Mouse (Mus musculus) liver, embryonic 14.5 days (tissue): ENCODE data around the gene Dlgap4. TPM values are rescaled to one million over a fixed set of nuclear protein-coding genes. Genes with fewer than 3 reads are reported as not detected.

Experiments
- ATAC-seq: fragments of 200-750 bp; cut with Nextera tagmentation; 2 replicates; pipeline ENCODE4 v1.8.0; 2017; ENCODE audit warnings: moderate number of reproducible peaks, mild to moderate bottlenecking, moderate library complexity; ENCODE audit not compliant: insufficient read depth
- DNase-seq, 3 experiments: peaks; one replicate each; pipeline ENCODE4 v3.0.0-alpha.2; 2012 to 2013; ENCODE audit warnings: low read depth in 3 of 3, low spot score in 3 of 3
- H3K27ac ChIP-seq: fragments of 300-500 bp; sonication (generic); 2 replicates; pipeline ENCODE4 v1.5.1; 2014; ENCODE audit warnings: moderate library complexity, mild to moderate bottlenecking, control low read depth, inconsistent platforms
- H3K27me3 ChIP-seq: fragments of 300-500 bp; sonication (generic); 2 replicates; pipeline ENCODE4 v1.6.1; 2014; ENCODE audit warnings: mild to moderate bottlenecking, low read length, moderate library complexity; ENCODE audit not compliant: control insufficient read depth, insufficient read depth
- H3K36me3 ChIP-seq: fragments of 300-500 bp; sonication (generic); replicated peaks from 2 replicates; pipeline ENCODE4 v1.6.1; 2014; ENCODE audit warnings: low read depth; ENCODE audit not compliant: control insufficient read depth, insufficient read depth
- H3K4me1 ChIP-seq, 2 experiments: fragments of 200-500 bp in 1 of 2; fragments of 300-500 bp in 1 of 2; sonication (generic) in 1 of 2; replicated peaks; 2 replicates each; pipeline ENCODE4 v1.6.1; 2012 to 2014; ENCODE audit warnings: antibody characterized with exemption in 1 of 2, inconsistent platforms in 1 of 2, low read length in 1 of 2; ENCODE audit not compliant: control insufficient read depth in 2 of 2, insufficient read depth in 2 of 2
- H3K4me2 ChIP-seq: fragments of 300-500 bp; sonication (generic); 2 replicates; pipeline ENCODE4 v1.6.1; 2014; ENCODE audit warnings: low read depth, mild to moderate bottlenecking, control low read depth, moderate library complexity
- H3K4me3 ChIP-seq, 2 experiments: fragments of 200-500 bp in 1 of 2; fragments of 300-500 bp in 1 of 2; sonication (generic) in 1 of 2; 2 replicates each; pipeline ENCODE4 v1.5.1; 2012 to 2014; ENCODE audit warnings: low read depth in 2 of 2, low read length in 2 of 2, mild to moderate bottlenecking in 2 of 2, control low read depth in 1 of 2, inconsistent platforms in 1 of 2, moderate library complexity in 1 of 2; ENCODE audit not compliant: insufficient read depth in 1 of 2
- H3K9ac ChIP-seq: fragments of 300-500 bp; sonication (generic); replicated peaks from 2 replicates; pipeline ENCODE4 v1.6.1; 2014; ENCODE audit warnings: mild to moderate bottlenecking, control low read depth, moderate library complexity
- H3K9me3 ChIP-seq: fragments of 300-500 bp; sonication (generic); 2 replicates; pipeline ENCODE4 v1.6.1; 2016; ENCODE audit warnings: low read length, mixed read lengths; ENCODE audit not compliant: control insufficient read depth
- CTCF ChIP-seq: IDR thresholded peaks from 2 replicates; pipeline ENCODE4 v1.5.1; 2016; ENCODE audit warnings: antibody characterized with exemption, low read depth, control low read depth
- EP300 ChIP-seq: IDR thresholded peaks from 2 replicates; pipeline ENCODE4 v1.6.1; 2016; ENCODE audit warnings: antibody characterized with exemption, low read depth
- WGBS: fragments of 180-500 bp; shearing (Covaris S2); extraction: QIAGEN DNeasy Blood & Tissue Kit; methylation state at CpG from one replicate; pipeline ENCODE4 v1.1.7; 2014; ENCODE audit not compliant: insufficient replicate concordance; 5-methylcytosine and 5-hydroxymethylcytosine counted together
- polyA plus RNA-seq, 2 experiments: library from polyadenylated mRNA; depleted of rRNA in 1 of 2; stranded (reverse) in 1 of 2; unstranded in 1 of 2; fragments of >200 nt; fragmentation: Nextera tagmentation in 1 of 2; extraction: Ambion mirVana in 1 of 2; gene quantifications; 2 replicates each; pipeline versions ENCODE4 v1.2.1 to v1.2.3; 2012 to 2014

Gene Dlgap4
- polyA plus RNA-seq, 2 experiments = 6.6 to 9.7 TPM

- no peak overlapping the region for H3K27ac ChIP-seq
- no peaks in the 10 kb centered on the region for H3K36me3 ChIP-seq
- 77% methylated on average over 3 of the region's 3 CpGs for WGBS
- peaks cover 0 to 6% of the 10 kb centered on the region in 2 experiments; a peak in 2 of 4 replicates for H3K4me1 ChIP-seq
- no peak overlapping the region for H3K4me3 ChIP-seq
- H3K27me3 ChIP-seq = no peaks in the 10 kb centered on the region
- no peaks in the 10 kb centered on the region for H3K9me3 ChIP-seq
- H3K9ac ChIP-seq = no peak overlapping the region
- H3K4me2 ChIP-seq = no peak overlapping the region
- DNase-seq (no peak), ATAC-seq (no peak)
- TF ChIP-seq EP300 (no peak), CTCF (no peak)
Measured at GRCm38 (mm10) chr2:156747315-156747714, 133.8 kb downstream of the Dlgap4 start.

DNA sequence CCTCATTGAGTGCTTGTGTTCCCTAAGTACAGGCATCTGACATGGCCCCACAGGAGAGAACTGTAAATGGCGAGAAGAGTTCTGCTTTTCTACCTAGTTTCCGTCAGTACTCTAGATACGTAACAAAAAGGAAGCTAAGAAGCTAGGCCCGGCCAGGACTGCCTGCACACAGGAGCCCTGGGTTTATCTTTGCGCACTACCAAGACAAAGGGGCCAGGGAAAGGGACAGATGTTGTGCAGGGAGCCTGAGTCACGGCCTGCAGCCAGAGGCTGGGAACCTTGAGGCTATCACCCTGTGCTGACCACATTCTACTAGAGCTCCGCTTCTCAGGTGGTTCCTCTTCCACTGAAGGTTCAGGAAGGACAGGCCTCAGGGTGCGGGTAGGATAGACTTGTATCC is 136.2 kb downstream of the Dlgap4 start:
- H3K36me3 ChIP-seq = no peaks in the 10 kb centered on the region
- 25% methylated on average over 8 of the region's 8 CpGs for WGBS

GRCm38 (mm10) chr2:156756937-156757336 is 143.4 kb downstream of the Dlgap4 start:
- WGBS = 81% methylated on average over 9 of the region's 9 CpGs
- ATAC-seq = no peak
- Histone ChIP-seq H3K4me2 (no peak overlapping the region), H3K27me3 (no peaks in the 10 kb centered on the region), H3K9ac (no peak overlapping the region), H3K27ac (no peak overlapping the region), H3K4me3 (no peak overlapping the region), H3K36me3 (no peaks in the 10 kb centered on the region), H3K9me3 (no peaks in the 10 kb centered on the region), H3K4me1 (no peaks in the 10 kb centered on the region)
- DNase-seq = no peak
- no peak for TF ChIP-seq EP300
- TF ChIP-seq CTCF = no peak

More for the DNA sequence above, 136.2 kb downstream of the Dlgap4 start:
- Histone ChIP-seq H3K9ac (no peak overlapping the region), H3K27ac (no peak overlapping the region), H3K4me1 (peaks cover 0 to 6% of the 10 kb centered on the region in 2 experiments; a peak in 2 of 4 replicates), H3K27me3 (no peaks in the 10 kb centered on the region), H3K4me3 (no peak overlapping the region), H3K4me2 (no peak overlapping the region), H3K9me3 (no peaks in the 10 kb centered on the region)
- ATAC-seq (peak; percentile 44; the same call in 1 of the 2 replicates), DNase-seq (no peak)
- no peak for TF ChIP-seq EP300
- TF ChIP-seq CTCF = no peak

DNA sequence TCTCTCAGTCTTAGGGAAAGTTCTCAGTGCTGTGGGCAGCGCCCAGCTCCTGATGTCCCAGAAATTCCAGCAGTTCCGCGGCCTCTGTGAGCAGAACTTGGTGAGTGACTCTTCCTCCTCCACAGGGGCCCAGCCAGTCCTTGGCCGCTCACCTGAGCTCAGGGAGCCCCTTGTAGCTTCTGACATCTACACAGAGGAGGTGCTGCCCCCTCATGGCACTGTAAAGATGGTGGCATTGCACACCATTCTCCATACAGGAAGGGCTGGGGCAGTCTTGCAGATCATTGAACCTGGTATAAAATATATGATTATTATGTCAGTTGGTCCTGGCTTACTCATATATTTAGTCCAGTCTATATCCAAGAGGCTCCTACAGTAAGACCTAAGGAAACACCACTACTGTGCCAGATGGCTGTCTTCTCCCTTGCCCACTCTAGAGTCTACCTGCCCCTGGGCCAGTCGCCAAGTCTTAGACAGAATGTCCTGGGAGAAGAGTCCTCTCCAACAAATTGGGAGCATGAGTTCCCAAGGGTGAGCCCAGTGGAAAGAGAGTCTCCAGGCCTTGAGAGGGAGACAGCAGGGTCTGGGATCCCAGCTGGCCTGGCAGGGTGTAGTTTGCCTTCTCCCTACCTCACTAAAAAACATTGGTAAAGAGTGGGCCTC is 147.5 kb downstream of the Dlgap4 start:
- H3K27me3 ChIP-seq = no peaks in the 10 kb centered on the region
- TF ChIP-seq CTCF (peak; percentile 56), EP300 (no peak)

DNA sequence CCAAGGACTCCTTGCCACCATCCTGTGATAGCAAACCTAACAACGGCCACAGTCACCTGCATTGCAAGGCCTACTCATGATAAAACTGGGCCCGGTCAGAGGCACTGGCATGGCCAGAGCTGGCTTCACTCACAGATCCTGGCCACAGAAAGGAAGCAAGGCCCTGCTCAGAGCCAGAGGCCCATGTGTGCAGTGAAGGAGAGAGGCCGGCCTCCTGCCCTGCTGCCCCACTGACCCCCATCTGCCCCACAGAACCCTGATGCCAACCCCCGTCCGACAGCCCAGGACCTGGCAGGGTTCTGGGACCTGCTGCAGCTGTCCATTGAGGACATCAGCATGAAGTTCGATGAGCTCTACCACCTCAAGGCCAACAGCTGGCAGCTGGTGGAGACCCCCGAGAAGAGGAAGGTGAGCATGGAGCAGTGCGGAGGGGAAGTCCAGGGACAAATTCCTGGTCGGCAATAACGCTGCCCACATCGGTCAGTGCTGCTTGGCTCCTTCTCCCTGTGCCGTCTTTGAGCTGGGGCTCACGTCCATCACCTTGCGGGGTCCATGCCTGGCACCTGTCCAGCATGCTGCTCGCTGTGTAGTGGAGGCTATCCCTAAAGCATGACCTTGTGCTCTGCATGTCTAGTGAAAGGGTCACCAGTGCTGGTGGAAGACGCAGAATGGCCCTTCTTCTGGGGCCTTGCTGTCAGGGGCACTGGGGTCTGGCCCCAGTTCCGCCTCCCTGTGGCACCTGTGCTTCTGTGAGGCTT is 148.2 kb downstream of the Dlgap4 start:
- H3K27me3 ChIP-seq = no peaks in the 10 kb centered on the region
- no peak for ATAC-seq
- H3K27ac ChIP-seq = no peak overlapping the region

More for the DNA sequence above, 147.5 kb downstream of the Dlgap4 start:
- H3K4me1 ChIP-seq = no peaks in the 10 kb centered on the region
- DNase-seq = no peak
- no peak overlapping the region for H3K4me3 ChIP-seq
- no peaks in the 10 kb centered on the region for H3K36me3 ChIP-seq
- H3K4me2 ChIP-seq = no peak overlapping the region
- H3K9ac ChIP-seq = no peak overlapping the region
- no peaks in the 10 kb centered on the region for H3K9me3 ChIP-seq
- 77% methylated on average over 5 of the region's 5 CpGs for WGBS
- H3K27ac ChIP-seq = no peak overlapping the region
- ATAC-seq = no peak

More for the DNA sequence above, 148.2 kb downstream of the Dlgap4 start:
- no peaks in the 10 kb centered on the region for H3K9me3 ChIP-seq
- H3K36me3 ChIP-seq = no peaks in the 10 kb centered on the region
- no peak for DNase-seq
- 74% methylated on average over 17 of the region's 17 CpGs for WGBS
- no peak for TF ChIP-seq EP300
- H3K4me2 ChIP-seq = no peak overlapping the region
- no peak overlapping the region for H3K9ac ChIP-seq
- no peaks in the 10 kb centered on the region for H3K4me1 ChIP-seq
- no peak overlapping the region for H3K4me3 ChIP-seq
